Mouse (Mus musculus): Measurements from ENCODE around the gene Col2a1.

The Col2a1 gene

DNA sequence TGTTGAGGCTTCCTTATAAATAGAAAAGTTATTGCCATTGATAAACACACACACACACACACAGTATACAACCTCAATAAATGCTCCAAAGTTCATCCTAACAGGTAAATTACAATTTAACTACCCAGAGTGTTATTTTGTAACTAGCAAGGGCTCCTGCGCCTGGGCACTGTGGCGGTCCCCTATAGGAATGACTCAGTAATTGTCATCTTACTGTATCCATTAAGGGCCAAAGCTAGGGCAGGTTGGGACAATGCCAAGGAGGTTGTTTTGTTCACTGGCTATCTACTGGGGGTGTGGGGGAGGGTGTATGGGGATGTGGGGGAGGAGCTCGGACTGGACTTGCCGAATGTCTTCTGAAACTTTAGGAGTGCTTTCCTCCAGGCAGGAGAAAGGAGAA lies 77.5 kb downstream of the Col2a1 start:
- DNase-seq (ENCODE audit: low spot score in 2 of 2): no peak

Data from frontal cortex, postnatal 36 days (tissue).